Mouse (Mus musculus) left cerebral cortex, postnatal 25 days (tissue): ENCODE data around the gene Gsg1l. TPM values are rescaled to one million over a fixed set of nuclear protein-coding genes. Genes with fewer than 3 reads are reported as not detected.

Experiments
- DNase-seq, 2 experiments: peaks; one replicate each; pipeline ENCODE4 v3.0.0; 2022; ENCODE audit warnings: low spot score in 2 of 2, mixed read lengths in 1 of 2
- intact Hi-C: fragments of 180-260 bp; cut with DNase I; formaldehyde crosslinking; loops from one replicate; pipeline ENCODE4 v1.15.1; 2025
- total RNA-seq, 2 experiments: library from RNA; stranded (reverse); gene quantifications; 2 replicates each; pipeline ENCODE4 v1.2.3; 2021

Gsg1l gene
- total RNA-seq, 2 experiments from 2014 or later = 81.6 to 84.0 TPM

DNA sequence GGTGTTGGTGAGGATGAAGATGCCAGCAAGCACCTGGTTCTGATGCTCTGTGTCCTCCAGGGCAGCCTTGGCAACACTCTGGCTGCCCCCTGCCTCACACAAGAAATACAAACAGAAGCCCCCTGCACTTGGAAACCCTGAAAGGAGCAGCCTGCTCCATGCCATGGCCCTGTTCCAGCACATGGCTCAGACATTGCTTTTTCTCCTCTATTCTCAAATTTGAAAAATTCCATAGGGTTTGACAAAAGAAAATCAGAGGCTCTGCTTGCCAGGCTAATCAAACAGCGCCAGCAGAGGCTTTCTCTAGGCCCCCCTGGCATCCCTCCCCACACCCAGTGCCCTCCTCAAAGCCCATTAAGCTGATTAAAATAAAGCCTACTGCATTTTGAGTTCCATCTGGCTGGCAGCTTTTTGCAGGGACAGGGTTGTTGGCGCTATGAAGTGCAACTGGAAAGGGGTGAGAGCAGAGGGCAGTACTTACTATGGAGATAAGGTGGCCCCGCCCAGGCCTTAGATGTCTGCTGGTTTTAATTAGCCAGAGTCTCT, 253.0 kb downstream of the Gsg1l start:
- DNase-seq = no peak
- intact Hi-C loops = no loop called here

DNA sequence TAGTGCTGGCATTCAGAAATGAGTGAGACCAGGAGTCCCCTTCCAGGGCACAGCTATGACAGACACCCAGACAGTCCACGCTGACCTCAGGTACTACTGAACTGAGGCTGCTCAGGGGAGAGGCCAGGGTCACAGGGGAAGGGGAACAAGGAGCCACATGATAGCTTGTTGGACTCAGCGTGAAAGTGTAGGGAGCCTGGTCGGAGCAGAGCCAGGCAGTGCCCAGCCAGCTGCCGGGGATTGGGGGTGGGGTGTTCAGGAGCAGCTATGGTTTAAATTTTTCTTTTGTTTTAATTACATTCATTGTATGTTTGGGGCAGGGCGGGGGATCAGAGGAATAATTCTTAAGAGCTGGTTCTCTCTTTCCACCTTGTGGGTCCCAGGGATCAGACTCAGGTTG, 253.7 kb downstream of the Gsg1l start:
- intact Hi-C loops = no loop called here
- DNase-seq = no peak

Other genes starting within 250 kb of the Gsg1l start
- 10 to 100 TPM; 93.6 to 95.1 TPM for gene Xpo6, start 118.1 kb upstream of the Gsg1l start, total RNA-seq
- gene Sbk1, start 190.2 kb upstream of the Gsg1l start, total RNA-seq = 10 to 100 TPM; 75.6 to 82.4 TPM